In the genomic region with DNA sequence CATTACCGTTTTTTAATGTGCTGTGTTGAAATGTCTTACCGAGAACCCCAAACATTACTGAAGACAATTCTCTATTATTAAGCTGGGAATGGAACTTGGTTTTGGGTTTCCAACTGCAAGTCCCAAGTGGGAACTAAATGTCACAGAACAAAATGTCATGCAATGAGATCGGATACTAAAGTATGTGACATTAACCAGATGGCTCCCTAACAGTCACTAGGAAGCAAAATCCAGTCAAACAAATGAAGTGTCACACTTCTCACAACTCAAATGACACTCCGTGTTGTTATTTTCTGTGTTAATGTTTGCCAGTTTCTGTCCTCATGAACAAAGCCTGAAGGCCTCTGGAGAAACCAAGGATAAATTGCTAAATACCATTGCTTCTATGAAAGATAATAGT, we compare ENCODE assay signal across 22 mouse cellular contexts.
DNase-seq lines count a peak whose midpoint lies in the region; ATAC-seq and TF ChIP-seq lines count a peak whose summit lies in the region.
"Had no signal": no experiment of that assay in that cellular context is flagged by ENCODE, and none has a peak within 500 bp of the region (broad histone marks: within the 10 kb centered on the region; RNA-seq: fewer than 3 reads in every experiment).

No protein-coding gene starts in this region.

- intact Hi-C loops in heart, postnatal 36 days (cut with DNase I): no loop called here
- intact Hi-C loops in heart, postnatal 10 days (cut with DNase I): no loop called here

- H3K9me3 ChIP-seq in heart, embryonic 12.5 days (replicated peaks): no peaks in the 10 kb centered on the region
- H3K9me3 ChIP-seq in lung, postnatal 0 days (ENCODE audit: low read length): no peaks in the 10 kb centered on the region
- H3K9me3 ChIP-seq: embryonic facial prominence, embryonic 13.5 days; forebrain, embryonic 12.5 days; hindbrain, embryonic 15.5 days had no signal

- peak; percentile 4 to 11 for DNase-seq in heart, adult 18-20 months
- DNase-seq in heart, postnatal 36 days: no peak
- peak; percentile 5 to 18 for DNase-seq in heart, postnatal 10 days
- DNase-seq in lung, postnatal 0 days (ENCODE audit: low spot score): peak; percentile 50
- DNase-seq in lung, postnatal 14 days: no peak
- peak; percentile 37 for DNase-seq in forelimb bud, embryonic 11.5 days (ENCODE audit: low read depth, low spot score)
- no peak for DNase-seq in layer of hippocampus, adult 2 months (ENCODE audit: low spot score in 2 of 2)
- DNase-seq: adrenal gland, adult 2 months; adrenal gland, postnatal 25 days; cerebellum, adult 18-20 months; cerebellum, adult 9-11 months; cerebellum, postnatal 36 days; gastrocnemius, adult 2 months; gastrocnemius, postnatal 36 days had no signal

- no peak overlapping the region for H3K4me3 ChIP-seq in heart, embryonic 12.5 days
- H3K4me3 ChIP-seq in lung, postnatal 0 days (ENCODE audit: low read depth, low read length): no peak overlapping the region
- H3K4me3 ChIP-seq in layer of hippocampus, adult 2 months: no peak overlapping the region
- H3K4me3 ChIP-seq: embryonic facial prominence, embryonic 13.5 days; forebrain, embryonic 12.5 days; gastrocnemius, adult 2 months; hindbrain, embryonic 15.5 days had no signal

- no peaks in the 10 kb centered on the region for H3K4me1 ChIP-seq in heart, embryonic 12.5 days (replicated peaks)
- no peaks in the 10 kb centered on the region; the same call in 1 of the 2 replicates for H3K4me1 ChIP-seq in lung, postnatal 0 days (ENCODE audit: insufficient read depth, low read depth, low read length)
- H3K4me1 ChIP-seq: embryonic facial prominence, embryonic 13.5 days; forebrain, embryonic 12.5 days; hindbrain, embryonic 15.5 days had no signal

- no peaks in the 10 kb centered on the region for H3K27me3 ChIP-seq in heart, embryonic 12.5 days (replicated peaks)
- no peaks in the 10 kb centered on the region for H3K27me3 ChIP-seq in lung, postnatal 0 days (replicated peaks; ENCODE audit: insufficient read depth, low read length)
- H3K27me3 ChIP-seq: CH12.LX; embryonic facial prominence, embryonic 13.5 days; forebrain, embryonic 12.5 days; hindbrain, embryonic 15.5 days had no signal

- no peaks in the 10 kb centered on the region for H3K36me3 ChIP-seq in heart, embryonic 12.5 days
- no peaks in the 10 kb centered on the region for H3K36me3 ChIP-seq in lung, postnatal 0 days (ENCODE audit: insufficient read depth, low read length)
- H3K36me3 ChIP-seq: embryonic facial prominence, embryonic 13.5 days; forebrain, embryonic 12.5 days; hindbrain, embryonic 15.5 days had no signal

- TF ChIP-seq CTCF in lung, postnatal 0 days (IDR thresholded peaks at IDR 0.05): no peak
- TF ChIP-seq CTCF in layer of hippocampus, adult 2 months (conservative IDR thresholded peaks at IDR 0.05): no peak

- no peak; the same call in 1 of the 2 replicates for TF ChIP-seq EP300 in lung, postnatal 0 days (IDR thresholded peaks at IDR 0.05)

- no peak for ATAC-seq in heart, embryonic 12.5 days (ENCODE audit: insufficient number of reproducible peaks, low FRiP score)
- peak; percentile 32 for ATAC-seq in lung, postnatal 0 days
- ATAC-seq: forebrain, embryonic 16.5 days; intestine, embryonic 16.5 days had no signal

- WGBS in heart, embryonic 12.5 days: 59% methylated on average over 4 of the region's 4 CpGs
- 53% methylated on average over 4 of the region's 4 CpGs for WGBS in lung, postnatal 0 days

- no peak overlapping the region for H3K27ac ChIP-seq in heart, embryonic 12.5 days (ENCODE audit: poor library complexity, severe bottlenecking)
- H3K27ac ChIP-seq in lung, postnatal 0 days (ENCODE audit: low read length): no peak overlapping the region
- H3K27ac ChIP-seq in layer of hippocampus, adult 2 months: no peak overlapping the region
- H3K27ac ChIP-seq: embryonic facial prominence, embryonic 13.5 days; forebrain, embryonic 12.5 days; gastrocnemius, adult 2 months; hindbrain, embryonic 15.5 days had no signal

- no peak overlapping the region for H3K4me2 ChIP-seq in heart, embryonic 12.5 days
- H3K4me2 ChIP-seq in lung, postnatal 0 days (replicated peaks; ENCODE audit: low read depth, low read length): no peak overlapping the region
- H3K4me2 ChIP-seq: embryonic facial prominence, embryonic 13.5 days; forebrain, embryonic 12.5 days; heart, embryonic 11.5 days; hindbrain, embryonic 15.5 days had no signal

- no peak overlapping the region for H3K9ac ChIP-seq in heart, embryonic 12.5 days
- H3K9ac ChIP-seq in lung, postnatal 0 days (replicated peaks; ENCODE audit: low read depth): no peak overlapping the region
- H3K9ac ChIP-seq: embryonic facial prominence, embryonic 13.5 days; forebrain, embryonic 12.5 days; hindbrain, embryonic 15.5 days had no signal

Comparison
In these comparisons a context has a peak if more than half of its experiments do, and no peak if none do; other contexts are left out.
1. DNase-seq: peak in heart, adult 18-20 months (2 of 2), heart, postnatal 10 days (2 of 2), lung, postnatal 0 days (single experiment) and forelimb bud, embryonic 11.5 days (single experiment); none in heart, postnatal 36 days (0 of 2), lung, postnatal 14 days (single experiment) and layer of hippocampus, adult 2 months (0 of 2).